Mouse (Mus musculus): ENCODE data around the gene Gm29666.

GRCm38 (mm10) chr15:84896664-84897063 lies 23.2 kb downstream of the Gm29666 start:
- TF ChIP-seq POLR2A (IDR thresholded peaks at IDR 0.05; ENCODE audit: insufficient read depth, low read depth, low read length) = no peak
- no peak for TF ChIP-seq CTCF (IDR thresholded peaks at IDR 0.05; ENCODE audit: insufficient read depth, low read depth, low read length)

Measured in olfactory bulb, adult 2 months (tissue).